Mouse (Mus musculus): ENCODE measurements at regions not wholly inside any gene's neighbourhood (a gene's known extent, or its start where the extent isn't known, plus 50 kb on each side); places are given as distances from the start of the nearest gene placed in this dataset.

DNA sequence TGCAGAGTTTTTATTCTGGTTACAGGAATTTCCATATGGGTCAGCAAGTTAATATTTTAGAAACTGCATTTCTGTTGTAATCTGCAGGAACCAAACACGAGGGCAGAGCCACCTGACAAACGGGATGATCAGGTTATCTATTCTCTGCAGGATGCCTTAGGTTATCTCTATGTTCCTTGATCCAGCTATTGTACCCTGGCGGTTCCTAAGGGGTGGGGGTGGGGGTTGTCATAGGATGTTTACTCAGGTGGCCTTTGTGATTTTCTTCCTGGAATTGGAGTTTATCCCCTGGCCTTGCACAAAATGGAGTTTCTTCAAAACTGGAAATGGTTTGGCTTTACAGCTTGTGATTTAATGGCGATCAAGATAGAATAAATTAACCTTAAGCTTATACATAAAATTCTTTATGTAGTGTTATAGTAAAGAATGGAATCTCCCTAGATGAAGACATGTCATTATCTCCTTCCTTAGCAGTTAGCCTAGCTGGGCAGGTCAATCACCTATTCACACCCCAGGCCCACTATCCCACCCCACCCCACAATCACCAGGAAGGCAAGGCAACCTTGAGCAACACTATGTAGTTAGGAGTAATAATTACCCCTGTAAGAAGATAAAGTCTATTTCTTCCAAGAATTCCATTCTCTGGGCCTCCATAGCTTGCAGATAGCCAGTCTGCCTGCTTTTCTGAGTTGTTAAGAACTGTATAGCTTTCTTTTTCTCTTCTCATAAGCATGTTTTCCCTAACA is 192.3 kb upstream of the B430218F22Rik start:
- DNase-seq: no peak

- no peak for DNase-seq
Observed at GRCm38 (mm10) chr13:118208146-118208545, 178.3 kb upstream of the B430218F22Rik start.

- peak; percentile 22 for DNase-seq
Observed at GRCm38 (mm10) chr13:118227354-118227753, 159.1 kb upstream of the B430218F22Rik start.

DNA sequence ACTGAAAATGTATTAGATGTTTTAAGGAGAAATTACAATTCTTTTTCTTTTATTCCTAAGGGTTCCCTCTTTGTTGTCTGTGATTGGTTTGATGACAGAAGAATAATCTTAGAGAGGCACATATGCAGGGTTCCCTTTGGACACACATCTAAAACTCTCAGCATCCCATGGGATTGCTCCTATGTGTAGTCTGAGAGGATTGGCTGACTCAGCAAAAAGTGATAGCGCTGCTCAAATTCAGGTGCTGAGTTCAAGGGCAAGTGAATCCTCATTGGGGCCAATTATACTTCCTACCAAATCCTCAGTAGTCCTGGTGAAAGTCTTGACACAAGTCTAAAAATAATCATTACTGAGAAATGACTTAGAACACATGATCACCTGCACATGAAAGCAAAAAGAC is 148.5 kb upstream of the B430218F22Rik start:
- no peak for DNase-seq

GRCm38 (mm10) chr13:118244680-118245079 is 141.8 kb upstream of the B430218F22Rik start:
- no peak for DNase-seq

DNA sequence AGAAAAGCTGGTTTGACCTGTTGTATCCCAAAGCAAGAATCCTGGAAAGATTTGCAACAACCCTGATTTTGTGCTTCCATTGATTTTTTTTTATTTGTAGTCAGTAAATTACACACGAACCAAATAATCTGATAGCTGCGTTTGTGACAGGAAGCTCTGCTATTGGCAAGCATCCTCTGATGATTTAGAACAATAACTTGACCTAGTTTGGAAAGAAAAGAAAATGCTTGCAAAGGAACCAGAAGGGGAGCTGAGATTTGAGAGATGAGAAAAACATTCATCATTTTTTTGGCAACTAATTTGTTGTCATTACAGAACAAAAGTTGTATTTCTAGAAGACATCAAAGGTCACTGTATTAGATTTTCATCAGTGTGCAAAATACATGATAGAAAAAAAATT is 140.9 kb upstream of the B430218F22Rik start:
- no peak for DNase-seq

GRCm38 (mm10) chr13:118259606-118260005 is 126.8 kb upstream of the B430218F22Rik start:
- no peak for DNase-seq

DNA sequence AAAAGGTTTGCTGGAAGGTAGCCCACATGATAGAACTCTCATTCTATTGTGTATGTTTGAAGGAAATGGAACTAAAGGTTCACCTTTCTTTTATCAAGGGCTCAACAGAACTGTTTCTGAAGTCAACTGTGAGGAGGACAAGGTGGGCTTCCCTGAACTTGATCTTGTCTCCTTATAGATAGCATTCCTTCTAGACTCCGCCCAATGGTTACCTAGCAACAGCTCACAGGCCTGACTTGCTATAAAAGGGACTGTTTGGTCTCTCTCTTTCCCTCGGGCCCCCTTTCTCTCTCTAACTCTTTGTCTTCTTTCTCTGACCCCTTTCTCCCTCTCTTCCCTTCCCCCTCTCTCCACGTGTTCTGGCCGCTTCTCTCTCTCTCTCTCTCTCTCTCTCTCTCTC is 123.5 kb upstream of the B430218F22Rik start:
- no peak for DNase-seq

DNA sequence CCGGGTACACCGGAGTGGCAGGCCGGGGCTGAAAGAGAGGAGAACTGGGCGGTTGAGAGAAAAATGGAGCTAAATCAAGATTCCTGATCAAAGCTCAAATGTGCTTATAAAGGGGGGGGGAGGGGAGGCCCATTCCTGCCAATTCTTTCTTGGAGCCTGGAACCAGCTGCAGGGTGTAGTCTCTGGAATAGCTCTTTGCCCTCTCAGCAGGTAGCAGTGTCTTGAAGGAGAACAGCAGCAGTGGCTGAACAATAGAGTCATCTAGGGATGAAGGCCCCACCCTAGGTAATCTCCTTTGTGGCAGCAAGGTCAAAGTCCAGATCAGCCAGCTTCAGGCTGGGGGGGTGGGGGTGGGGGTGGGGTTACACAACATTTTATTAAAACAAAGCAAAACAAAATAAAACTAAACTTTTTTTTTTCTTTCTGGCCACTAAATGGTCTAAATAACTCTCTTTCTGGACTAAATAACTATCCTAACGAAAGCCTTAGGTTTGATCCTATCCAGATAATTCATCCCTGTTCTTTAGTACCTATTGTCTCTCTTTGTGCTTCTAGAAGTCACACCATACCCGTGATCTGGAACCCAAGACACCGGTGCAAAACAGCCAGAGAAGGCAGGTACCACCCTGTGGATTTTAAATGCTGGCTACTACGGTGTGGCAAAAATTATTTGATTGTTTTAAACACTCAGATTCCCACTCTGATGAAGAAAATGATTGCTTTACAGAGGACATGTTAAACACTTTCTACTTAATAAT is 120.5 kb upstream of the B430218F22Rik start:
- no peak for DNase-seq

DNA sequence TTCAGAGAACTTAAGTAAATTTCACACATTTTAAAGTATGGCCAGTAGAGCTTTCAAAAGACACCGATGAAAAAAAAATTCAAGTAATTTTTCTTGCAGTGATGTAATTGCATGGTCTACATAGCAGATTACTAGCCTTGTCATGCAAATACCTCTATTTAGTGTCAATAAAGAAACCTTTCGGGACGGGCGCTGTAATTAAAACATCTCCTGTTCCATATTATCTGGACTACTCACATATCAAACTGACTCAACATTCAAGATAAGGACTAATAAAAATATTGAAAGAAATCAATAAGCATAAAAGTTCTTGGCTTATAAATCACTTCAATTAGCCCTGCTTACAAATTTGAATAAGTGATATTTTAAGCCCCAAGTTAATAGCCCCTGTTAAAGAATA is 113.5 kb upstream of the B430218F22Rik start:
- DNase-seq: no peak

DNA sequence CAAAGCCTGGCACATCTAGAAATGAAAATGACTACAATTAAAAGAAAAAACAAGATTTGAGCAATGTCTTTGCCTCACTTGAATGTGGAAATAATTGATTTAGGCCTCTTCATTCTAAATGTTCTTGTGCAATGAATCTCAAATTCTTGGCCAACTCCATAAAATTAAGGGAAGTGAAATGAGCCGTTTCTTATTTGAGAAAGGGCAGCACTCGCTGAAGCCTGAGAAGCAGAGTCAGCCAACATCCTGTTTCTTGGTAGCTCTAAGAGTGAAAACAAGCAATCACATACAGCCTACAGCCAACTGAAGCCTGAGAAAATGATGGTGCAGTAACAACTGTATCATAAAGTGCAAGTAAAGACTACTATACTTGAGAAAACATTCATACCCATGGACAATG is 105.5 kb upstream of the B430218F22Rik start:
- DNase-seq: no peak

GRCm38 (mm10) chr13:118293728-118294127 is 92.7 kb upstream of the B430218F22Rik start:
- DNase-seq: no peak

GRCm38 (mm10) chr13:118310080-118310479 is 76.3 kb upstream of the B430218F22Rik start:
- DNase-seq: no peak

DNA sequence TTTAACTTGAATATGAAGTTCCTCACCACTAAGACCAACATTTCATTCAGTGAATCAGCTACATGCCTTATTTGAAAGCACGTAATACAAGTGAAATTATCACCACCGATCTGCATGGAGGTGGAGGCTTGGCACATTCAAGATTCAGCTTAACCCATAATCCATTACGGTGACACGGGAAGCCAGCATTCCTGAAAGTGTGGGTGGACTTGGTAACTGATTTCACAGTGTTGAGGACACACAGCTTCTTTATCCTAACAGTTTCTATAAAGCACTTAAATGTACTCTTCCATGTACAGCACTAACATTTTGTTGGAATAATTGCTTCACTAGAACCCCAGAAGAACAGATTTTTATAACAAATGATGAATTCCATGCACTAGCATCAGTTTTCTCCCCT is 72.8 kb upstream of the B430218F22Rik start:
- no peak for DNase-seq

Data from kidney, postnatal 14 days (tissue).